Mouse (Mus musculus): ENCODE data around the gene Ntm.

Gene Ntm

GRCm38 (mm10) chr9:29881614-29882013 lies 81.3 kb downstream of the Ntm start:
- DNase-seq: no peak

GRCm38 (mm10) chr9:29877583-29877982 lies 85.4 kb downstream of the Ntm start:
- DNase-seq: no peak

- no peak for DNase-seq
Measured at GRCm38 (mm10) chr9:29867746-29868145, 95.2 kb downstream of the Ntm start.

- no peak for DNase-seq
Measured at GRCm38 (mm10) chr9:29866824-29867223, 96.1 kb downstream of the Ntm start.

- no peak for DNase-seq
Measured at GRCm38 (mm10) chr9:29866101-29866500, 96.8 kb downstream of the Ntm start.

GRCm38 (mm10) chr9:29865502-29865901 lies 97.4 kb downstream of the Ntm start:
- no peak for DNase-seq

- no peak for DNase-seq
Measured at GRCm38 (mm10) chr9:29864886-29865285, 98.1 kb downstream of the Ntm start.

GRCm38 (mm10) chr9:29862408-29862807 lies 100.5 kb downstream of the Ntm start:
- DNase-seq: no peak

- no peak for DNase-seq
Measured at GRCm38 (mm10) chr9:29859256-29860048, 103.5 kb downstream of the Ntm start.

GRCm38 (mm10) chr9:29848735-29849455 lies 114.0 kb downstream of the Ntm start:
- no peak for DNase-seq

- no peak for DNase-seq
Measured at GRCm38 (mm10) chr9:29837344-29837743, 125.6 kb downstream of the Ntm start.

GRCm38 (mm10) chr9:29834911-29835310 lies 128.0 kb downstream of the Ntm start:
- DNase-seq: no peak

- DNase-seq: no peak
Measured at GRCm38 (mm10) chr9:29833781-29834180, 129.2 kb downstream of the Ntm start.

- no peak for DNase-seq
Measured at GRCm38 (mm10) chr9:29827240-29827660, 135.7 kb downstream of the Ntm start.

GRCm38 (mm10) chr9:29825236-29825635 lies 137.7 kb downstream of the Ntm start:
- DNase-seq: no peak

- DNase-seq: no peak
Measured at GRCm38 (mm10) chr9:29823716-29824115, 139.2 kb downstream of the Ntm start.

GRCm38 (mm10) chr9:29812685-29813084 lies 150.3 kb downstream of the Ntm start:
- no peak for DNase-seq

GRCm38 (mm10) chr9:29806790-29807189 lies 156.2 kb downstream of the Ntm start:
- DNase-seq: no peak

GRCm38 (mm10) chr9:29804483-29804882 lies 158.5 kb downstream of the Ntm start:
- no peak for DNase-seq

- DNase-seq: no peak
Measured at GRCm38 (mm10) chr9:29803738-29804285, 159.1 kb downstream of the Ntm start.

- no peak for DNase-seq
Measured at GRCm38 (mm10) chr9:29802990-29803737, 159.8 kb downstream of the Ntm start.

- DNase-seq: no peak
Measured at GRCm38 (mm10) chr9:29802071-29802705, 160.8 kb downstream of the Ntm start.

- no peak for DNase-seq
Measured at GRCm38 (mm10) chr9:29796281-29796680, 166.7 kb downstream of the Ntm start.
